Mouse (Mus musculus) intestine, embryonic 16.5 days (tissue): ENCODE data around the gene Polr3e. TPM values are rescaled to one million over a fixed set of nuclear protein-coding genes. Genes with fewer than 3 reads are reported as not detected.
"Not testable (repeated sequence)": the region's sequence is repeated elsewhere in the genome, so short reads cannot be mapped to it uniquely, and the experiment has no call there.

Source experiments
- ATAC-seq: fragments of 200-750 bp; cut with Nextera tagmentation; 2 replicates; pipeline ENCODE4 v1.8.0; 2017; ENCODE audit warnings: moderate TSS enrichment, moderate library complexity
- H3K27ac ChIP-seq: fragments of 300-500 bp; sonication (generic); 2 replicates; pipeline ENCODE4 v1.5.1; 2014; ENCODE audit warnings: mild to moderate bottlenecking, low read length
- H3K27me3 ChIP-seq: fragments of 300-500 bp; sonication (generic); replicated peaks from 2 replicates; pipeline ENCODE4 v1.6.1; 2014; ENCODE audit warnings: low read length, control low read depth, mixed read lengths; ENCODE audit not compliant: control insufficient read depth, insufficient read depth
- H3K36me3 ChIP-seq: fragments of 300-500 bp; sonication (generic); 2 replicates; pipeline ENCODE4 v1.6.1; 2014; ENCODE audit warnings: low read length, control low read depth; ENCODE audit not compliant: control insufficient read depth, insufficient read depth
- H3K4me1 ChIP-seq: fragments of 300-500 bp; sonication (generic); 2 replicates; pipeline ENCODE4 v1.6.1; 2014; ENCODE audit warnings: low read length, control low read depth, mixed read lengths; ENCODE audit not compliant: control insufficient read depth, insufficient read depth
- H3K4me2 ChIP-seq: fragments of 300-500 bp; sonication (generic); 2 replicates; pipeline ENCODE4 v1.6.1; 2014; ENCODE audit warnings: low read depth, low read length, control low read depth
- H3K4me3 ChIP-seq: fragments of 300-500 bp; sonication (generic); 2 replicates; pipeline ENCODE4 v1.5.1; 2014; ENCODE audit warnings: mild to moderate bottlenecking, low read length
- H3K9ac ChIP-seq: fragments of 300-500 bp; sonication (generic); 2 replicates; pipeline ENCODE4 v1.6.1; 2014; ENCODE audit warnings: low read depth, low read length
- H3K9me3 ChIP-seq: fragments of 300-500 bp; sonication (generic); 2 replicates; pipeline ENCODE4 v1.6.1; 2016; ENCODE audit warnings: low read length, control low read depth; ENCODE audit not compliant: control insufficient read depth
- WGBS: fragments of 180-500 bp; shearing (Covaris S2); extraction: QIAGEN DNeasy Blood & Tissue Kit; methylation state at CpG from one replicate; pipeline ENCODE4 v1.1.7; 2014; 5-methylcytosine and 5-hydroxymethylcytosine counted together
- polyA plus RNA-seq: library from polyadenylated mRNA; unstranded; fragments of >200 nt; fragmentation: Nextera tagmentation; extraction: Ambion mirVana; gene quantifications from 2 replicates; pipeline ENCODE4 v1.2.1, GENCODE M21; 2015

Polr3e gene
- polyA plus RNA-seq, 1 experiment from 2014 or later = 37.5 TPM

GRCm38 (mm10) chr7:120933680-120934195 is 16.2 kb downstream of the Polr3e start:
- 78% methylated on average over 5 of the region's 5 CpGs for WGBS
- Histone ChIP-seq H3K4me1 (no peaks in the 10 kb centered on the region), H3K4me3 (no peak overlapping the region), H3K27ac (no peak overlapping the region), H3K9me3 (no peaks in the 10 kb centered on the region), H3K36me3 (peaks cover 32% of the 10 kb centered on the region; the same call in 1 of the 2 replicates), H3K4me2 (no peak overlapping the region), H3K9ac (no peak overlapping the region), H3K27me3 (no peaks in the 10 kb centered on the region)
- no peak for ATAC-seq

- H3K27me3 ChIP-seq = no peaks in the 10 kb centered on the region
- H3K4me1 ChIP-seq = no peaks in the 10 kb centered on the region
- H3K4me2 ChIP-seq = no peak overlapping the region
- H3K9me3 ChIP-seq = no peaks in the 10 kb centered on the region
- no peak overlapping the region for H3K27ac ChIP-seq
- H3K36me3 ChIP-seq = peaks cover 38% of the 10 kb centered on the region
- no peak overlapping the region for H3K4me3 ChIP-seq
- ATAC-seq = peak; percentile 66; the same call in 1 of the 2 replicates
- no peak overlapping the region for H3K9ac ChIP-seq
- WGBS = 39% methylated on average over 5 of the region's 5 CpGs
Measured at GRCm38 (mm10) chr7:120934716-120935115, 17.2 kb downstream of the Polr3e start.

- Histone ChIP-seq H3K27ac (no peak overlapping the region), H3K9ac (no peak overlapping the region), H3K4me2 (no peak overlapping the region), H3K27me3 (no peaks in the 10 kb centered on the region), H3K4me1 (no peaks in the 10 kb centered on the region), H3K36me3 (peaks cover 42% of the 10 kb centered on the region), H3K4me3 (no peak overlapping the region), H3K9me3 (no peaks in the 10 kb centered on the region)
- ATAC-seq = no peak
- 86% methylated on average over 4 of the region's 4 CpGs for WGBS
Measured at GRCm38 (mm10) chr7:120936522-120936921, 19.0 kb downstream of the Polr3e start.

- WGBS = 85% methylated on average over 9 of the region's 9 CpGs
- Histone ChIP-seq H3K27me3 (no peaks in the 10 kb centered on the region), H3K27ac (no peak overlapping the region), H3K4me2 (no peak overlapping the region), H3K9ac (no peak overlapping the region), H3K36me3 (peaks cover 35% of the 10 kb centered on the region), H3K9me3 (no peaks in the 10 kb centered on the region), H3K4me3 (no peak overlapping the region), H3K4me1 (no peaks in the 10 kb centered on the region)
- no peak for ATAC-seq
Measured at GRCm38 (mm10) chr7:120938206-120938605, 20.7 kb downstream of the Polr3e start.

GRCm38 (mm10) chr7:120940343-120940742 is 22.8 kb downstream of the Polr3e start:
- Histone ChIP-seq H3K4me1 (no peaks in the 10 kb centered on the region), H3K9ac (no peak overlapping the region), H3K36me3 (peaks cover 27% of the 10 kb centered on the region), H3K27me3 (no peaks in the 10 kb centered on the region), H3K27ac (no peak overlapping the region), H3K4me2 (no peak overlapping the region), H3K9me3 (no peaks in the 10 kb centered on the region), H3K4me3 (no peak overlapping the region)
- 93% methylated on average over 12 of the region's 12 CpGs for WGBS
- no peak for ATAC-seq

- Histone ChIP-seq H3K27me3 (no peaks in the 10 kb centered on the region), H3K4me3 (no peak overlapping the region), H3K27ac (no peak overlapping the region), H3K36me3 (peaks cover 28% of the 10 kb centered on the region), H3K4me2 (no peak overlapping the region), H3K9ac (no peak overlapping the region), H3K9me3 (no peaks in the 10 kb centered on the region), H3K4me1 (no peaks in the 10 kb centered on the region)
- WGBS = 90% methylated on average over 6 of the region's 6 CpGs
- no peak for ATAC-seq
Measured at GRCm38 (mm10) chr7:120941214-120941613, 23.7 kb downstream of the Polr3e start.

- H3K27me3 ChIP-seq = no peaks in the 10 kb centered on the region
- H3K27ac ChIP-seq = no peak overlapping the region
- no peak overlapping the region for H3K4me3 ChIP-seq
- H3K4me2 ChIP-seq = no peak overlapping the region
- H3K4me1 ChIP-seq = no peaks in the 10 kb centered on the region
- H3K9me3 ChIP-seq = no peaks in the 10 kb centered on the region
- ATAC-seq = no peak
- H3K9ac ChIP-seq = no peak overlapping the region
- WGBS = 69% methylated on average over 1 of the region's 1 CpGs
- H3K36me3 ChIP-seq = peaks cover 23% of the 10 kb centered on the region
Measured at GRCm38 (mm10) chr7:120942506-120942905, 25.0 kb downstream of the Polr3e start.

GRCm38 (mm10) chr7:120943936-120944509 is 26.5 kb downstream of the Polr3e start:
- no peak overlapping the region for H3K4me2 ChIP-seq
- no peaks in the 10 kb centered on the region for H3K4me1 ChIP-seq
- no peaks in the 10 kb centered on the region for H3K9me3 ChIP-seq
- H3K9ac ChIP-seq = no peak overlapping the region
- ATAC-seq = peak; percentile 68
- peaks cover 18% of the 10 kb centered on the region for H3K36me3 ChIP-seq
- no peak overlapping the region for H3K4me3 ChIP-seq
- WGBS = 45% methylated on average over 7 of the region's 8 CpGs
- no peaks in the 10 kb centered on the region for H3K27me3 ChIP-seq
- no peak overlapping the region for H3K27ac ChIP-seq

GRCm38 (mm10) chr7:120953591-120953990 is 36.0 kb downstream of the Polr3e start:
- not testable (repeated sequence) for H3K9me3 ChIP-seq, H3K4me2 ChIP-seq, H3K9ac ChIP-seq, H3K27me3 ChIP-seq, H3K4me3 ChIP-seq, ATAC-seq, H3K27ac ChIP-seq, H3K4me1 ChIP-seq
- H3K36me3 ChIP-seq = peaks cover 14% of the 10 kb centered on the region
- 80% methylated on average over 7 of the region's 7 CpGs for WGBS

- no peak for ATAC-seq
- Histone ChIP-seq H3K9ac (no peak overlapping the region), H3K27ac (no peak overlapping the region), H3K4me2 (no peak overlapping the region), H3K4me3 (no peak overlapping the region), H3K9me3 (no peaks in the 10 kb centered on the region), H3K36me3 (0 out of 2 replicates have a peak, but pooled peaks cover 11% of the 10 kb centered on the region), H3K4me1 (peaks cover 10% of the 10 kb centered on the region), H3K27me3 (no peaks in the 10 kb centered on the region)
- 91% methylated on average over 2 of the region's 2 CpGs for WGBS
Measured at GRCm38 (mm10) chr7:120960116-120960515, 42.6 kb downstream of the Polr3e start.
